Mouse (Mus musculus) T-helper 2 cell (primary cell): Measurements from ENCODE around the gene Hist1h2ac.

Experiments used
- in situ Hi-C: fragments of 300-600 bp; cut with MboI, MseI; formaldehyde crosslinking; loops from one replicate; pipeline ENCODE4 v1.15.1; 2025; ENCODE audit warnings: high pct_unique_total_duplicates

Gene Hist1h2ac

GRCm38 (mm10) chr13:23662536-23662935 is 21.2 kb downstream of the Hist1h2ac start:
- in situ Hi-C loops: loop anchor here (5.0 kb wide), 1 partner anchor 290 kb away; no protein-coding TSS in a partner anchor

GRCm38 (mm10) chr13:23659636-23660366 is 23.9 kb downstream of the Hist1h2ac start:
- in situ Hi-C loops: loop anchor here (5.0 kb wide), 1 partner anchor 292 kb away; no protein-coding TSS in a partner anchor
